Mouse (Mus musculus): ENCODE data around the gene Catsperz. TPM values are rescaled to one million over a fixed set of nuclear protein-coding genes. Genes with fewer than 3 reads are reported as not detected.

Gene Catsperz
- 2.5 TPM in 2 replicates for polyA plus RNA-seq (2015; fragmentation: Nextera tagmentation; extraction: Ambion mirVana)

- no peak within 1 kb of the TSS for H3K27ac ChIP-seq (ENCODE audit: low read length)
- peak within 1 kb of the TSS; percentile 42 for H3K4me2 ChIP-seq (ENCODE audit: low read depth, low read length)
- no peaks in the 10 kb centered on the region for H3K9me3 ChIP-seq (ENCODE audit: control insufficient read depth, low read length)
- H3K4me1 ChIP-seq (replicated peaks; ENCODE audit: control insufficient read depth, insufficient read depth, low read length): peaks cover 24% of the 10 kb centered on the region
- H3K27me3 ChIP-seq (ENCODE audit: control insufficient read depth, insufficient read depth, low read depth, low read length): peaks cover 65% of the 10 kb centered on the region
- peak within 1 kb of the TSS; percentile 43 for H3K9ac ChIP-seq (ENCODE audit: low read length)
- H3K36me3 ChIP-seq (ENCODE audit: control insufficient read depth, insufficient read depth, low read length): no peaks in the 10 kb centered on the region
- ATAC-seq (ENCODE audit: low read depth): no peak
- WGBS: 2% methylated on average over 9 of the region's 9 CpGs
- H3K4me3 ChIP-seq (ENCODE audit: low read length): peak within 1 kb of the TSS; percentile 25
Observed at GRCm38 (mm10) chr19:6925307-6925573, at the start of gene Catsperz. Catsperz (minus strand) TSS chr19:6925380.

GRCm38 (mm10) chr19:6974211-6975205 is 49.3 kb upstream of the Catsperz start, which contains the start of gene Ppp1r14b:
Ppp1r14b (plus strand) TSS chr19:6974968.
- peaks cover 45% of the 10 kb centered on the region for H3K4me1 ChIP-seq (replicated peaks; ENCODE audit: control insufficient read depth, insufficient read depth, low read length)

GRCm38 (mm10) chr19:6973581-6974190 is 48.5 kb upstream of the Catsperz start:
- ATAC-seq (ENCODE audit: low read depth): no peak
- H3K9me3 ChIP-seq (ENCODE audit: control insufficient read depth, low read length): no peaks in the 10 kb centered on the region
- peaks cover 7% of the 10 kb centered on the region for H3K36me3 ChIP-seq (ENCODE audit: control insufficient read depth, insufficient read depth, low read length)
- H3K4me3 ChIP-seq (ENCODE audit: low read length): peak overlapping the region; percentile 73
- peak overlapping the region; percentile 90 for H3K4me2 ChIP-seq (ENCODE audit: low read depth, low read length)
- peak overlapping the region; percentile 78 for H3K9ac ChIP-seq (ENCODE audit: low read length)
- peak overlapping the region; percentile 34; the same call in 1 of the 2 replicates for H3K27ac ChIP-seq (ENCODE audit: low read length)
- H3K27me3 ChIP-seq (ENCODE audit: control insufficient read depth, insufficient read depth, low read depth, low read length): no peaks in the 10 kb centered on the region
- H3K4me1 ChIP-seq (replicated peaks; ENCODE audit: control insufficient read depth, insufficient read depth, low read length): peaks cover 40% of the 10 kb centered on the region
- WGBS: 29% methylated on average over 12 of the region's 12 CpGs

More at GRCm38 (mm10) chr19:6974211-6975205, 49.3 kb upstream of the Catsperz start, which contains the start of gene Ppp1r14b:
- peak within 1 kb of the TSS; percentile 90 for H3K4me2 ChIP-seq (ENCODE audit: low read depth, low read length)
- no peaks in the 10 kb centered on the region for H3K27me3 ChIP-seq (ENCODE audit: control insufficient read depth, insufficient read depth, low read depth, low read length)
- peak within 1 kb of the TSS; percentile 73 for H3K4me3 ChIP-seq (ENCODE audit: low read length)
- H3K9ac ChIP-seq (ENCODE audit: low read length): peak within 1 kb of the TSS; percentile 78
- WGBS: 1% methylated on average over 52 of the region's 84 CpGs
- H3K9me3 ChIP-seq (ENCODE audit: control insufficient read depth, low read length): no peaks in the 10 kb centered on the region
- H3K36me3 ChIP-seq (ENCODE audit: control insufficient read depth, insufficient read depth, low read length): peaks cover 7% of the 10 kb centered on the region
- peak within 1 kb of the TSS; percentile 92 for H3K27ac ChIP-seq (ENCODE audit: low read length)
- ATAC-seq (ENCODE audit: low read depth): peak; percentile 74

- H3K4me1 ChIP-seq (replicated peaks; ENCODE audit: control insufficient read depth, insufficient read depth, low read length): peaks cover 39% of the 10 kb centered on the region
- no peak for ATAC-seq (ENCODE audit: low read depth)
- H3K4me3 ChIP-seq (ENCODE audit: low read length): no peak overlapping the region
- H3K36me3 ChIP-seq (ENCODE audit: control insufficient read depth, insufficient read depth, low read length): peaks cover 2% of the 10 kb centered on the region
- H3K27ac ChIP-seq (ENCODE audit: low read length): no peak overlapping the region
- WGBS: 76% methylated on average over 13 of the region's 13 CpGs
- H3K9me3 ChIP-seq (ENCODE audit: control insufficient read depth, low read length): no peaks in the 10 kb centered on the region
- no peak overlapping the region for H3K4me2 ChIP-seq (ENCODE audit: low read depth, low read length)
- H3K27me3 ChIP-seq (ENCODE audit: control insufficient read depth, insufficient read depth, low read depth, low read length): no peaks in the 10 kb centered on the region
- H3K9ac ChIP-seq (ENCODE audit: low read length): no peak overlapping the region
Observed at GRCm38 (mm10) chr19:6972247-6972917, 47.2 kb upstream of the Catsperz start.

GRCm38 (mm10) chr19:6971644-6972043 is 46.5 kb upstream of the Catsperz start:
- no peaks in the 10 kb centered on the region for H3K27me3 ChIP-seq (ENCODE audit: control insufficient read depth, insufficient read depth, low read depth, low read length)
- H3K27ac ChIP-seq (ENCODE audit: low read length): no peak overlapping the region
- H3K4me2 ChIP-seq (ENCODE audit: low read depth, low read length): no peak overlapping the region
- 33% methylated on average over 6 of the region's 6 CpGs for WGBS
- no peaks in the 10 kb centered on the region for H3K9me3 ChIP-seq (ENCODE audit: control insufficient read depth, low read length)
- no peak overlapping the region for H3K9ac ChIP-seq (ENCODE audit: low read length)
- no peak overlapping the region for H3K4me3 ChIP-seq (ENCODE audit: low read length)
- ATAC-seq (ENCODE audit: low read depth): no peak
- H3K36me3 ChIP-seq (ENCODE audit: control insufficient read depth, insufficient read depth, low read length): no peaks in the 10 kb centered on the region
- peaks cover 34% of the 10 kb centered on the region for H3K4me1 ChIP-seq (replicated peaks; ENCODE audit: control insufficient read depth, insufficient read depth, low read length)

- no peak for ATAC-seq (ENCODE audit: low read depth)
- Histone ChIP-seq H3K27ac (ENCODE audit: low read length) (no peak overlapping the region; the same call in 1 of the 2 replicates), H3K4me2 (ENCODE audit: low read depth, low read length) (peak overlapping the region; percentile 79), H3K4me1 (replicated peaks; ENCODE audit: control insufficient read depth, insufficient read depth, low read length) (peaks cover 24% of the 10 kb centered on the region), H3K4me3 (ENCODE audit: low read length) (no peak overlapping the region; the same call in 1 of the 2 replicates), H3K36me3 (ENCODE audit: control insufficient read depth, insufficient read depth, low read length) (peaks cover 8% of the 10 kb centered on the region), H3K9me3 (ENCODE audit: control insufficient read depth, low read length) (no peaks in the 10 kb centered on the region), H3K9ac (ENCODE audit: low read length) (peak overlapping the region; percentile 55), H3K27me3 (ENCODE audit: control insufficient read depth, insufficient read depth, low read depth, low read length) (no peaks in the 10 kb centered on the region)
- 21% methylated on average over 11 of the region's 11 CpGs for WGBS
Observed at GRCm38 (mm10) chr19:6970460-6971085, 45.4 kb upstream of the Catsperz start.

GRCm38 (mm10) chr19:6969665-6970381 is 44.6 kb upstream of the Catsperz start:
- Histone ChIP-seq H3K27me3 (ENCODE audit: control insufficient read depth, insufficient read depth, low read depth, low read length) (no peaks in the 10 kb centered on the region), H3K27ac (ENCODE audit: low read length) (0 out of 2 replicates have a peak overlapping the region, but pooled peaks have one; percentile 43), H3K4me1 (replicated peaks; ENCODE audit: control insufficient read depth, insufficient read depth, low read length) (peaks cover 24% of the 10 kb centered on the region), H3K4me2 (ENCODE audit: low read depth, low read length) (peak overlapping the region; percentile 79), H3K36me3 (ENCODE audit: control insufficient read depth, insufficient read depth, low read length) (peaks cover 13% of the 10 kb centered on the region), H3K4me3 (ENCODE audit: low read length) (peak overlapping the region; percentile 77), H3K9me3 (ENCODE audit: control insufficient read depth, low read length) (no peaks in the 10 kb centered on the region), H3K9ac (ENCODE audit: low read length) (peak overlapping the region; percentile 87)
- peak; percentile 82 for ATAC-seq (ENCODE audit: low read depth)
- WGBS: 1% methylated on average over 52 of the region's 55 CpGs

- H3K9ac ChIP-seq (ENCODE audit: low read length): peak overlapping the region; percentile 87
- H3K4me2 ChIP-seq (ENCODE audit: low read depth, low read length): peak overlapping the region; percentile 79
- no peaks in the 10 kb centered on the region for H3K9me3 ChIP-seq (ENCODE audit: control insufficient read depth, low read length)
- no peak; the same call in 1 of the 2 replicates for ATAC-seq (ENCODE audit: low read depth)
- 0% methylated on average over 20 of the region's 20 CpGs for WGBS
- peaks cover 24% of the 10 kb centered on the region for H3K4me1 ChIP-seq (replicated peaks; ENCODE audit: control insufficient read depth, insufficient read depth, low read length)
- H3K4me3 ChIP-seq (ENCODE audit: low read length): peak overlapping the region; percentile 77
- peaks cover 18% of the 10 kb centered on the region for H3K36me3 ChIP-seq (ENCODE audit: control insufficient read depth, insufficient read depth, low read length)
- H3K27me3 ChIP-seq (ENCODE audit: control insufficient read depth, insufficient read depth, low read depth, low read length): no peaks in the 10 kb centered on the region
- 0 out of 2 replicates have a peak overlapping the region, but pooled peaks have one; percentile 43 for H3K27ac ChIP-seq (ENCODE audit: low read length)
Observed at GRCm38 (mm10) chr19:6969291-6969664, 44.1 kb upstream of the Catsperz start.
